Mouse (Mus musculus): Measurements from ENCODE around the gene Egfl8. TPM values are rescaled to one million over a fixed set of nuclear protein-coding genes. Genes with fewer than 3 reads are reported as not detected.

The Egfl8 gene
- polyA plus RNA-seq, 1 experiment, result 1.1 TPM

DNA sequence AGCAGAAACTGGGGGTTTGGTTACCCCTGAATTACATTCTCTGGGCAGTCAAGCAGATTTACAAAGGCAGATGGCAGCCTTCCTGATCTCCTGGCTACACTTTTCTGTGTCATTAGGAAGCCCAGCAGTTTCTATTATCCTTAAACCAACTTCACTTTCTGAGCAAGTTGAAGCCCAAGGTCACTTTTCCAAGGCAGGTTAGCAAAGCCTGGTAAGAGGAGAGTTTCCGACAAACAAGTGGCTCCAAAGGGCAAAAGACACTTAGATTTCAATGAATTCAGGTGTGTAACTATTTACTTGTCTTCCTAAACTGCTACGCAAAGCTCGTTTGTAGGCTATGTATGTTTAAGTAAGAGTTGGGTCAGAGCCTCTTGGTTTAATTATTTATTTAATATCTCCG, 27.6 kb upstream of the Egfl8 start:
- no peak overlapping the region for H3K27ac ChIP-seq (ENCODE audit: insufficient read depth, low read length)
- no peak overlapping the region for H3K9ac ChIP-seq (ENCODE audit: low read depth, poor library complexity, severe bottlenecking)
- no peaks in the 10 kb centered on the region for H3K4me1 ChIP-seq (ENCODE audit: control insufficient read depth, insufficient read depth, low read length)
- TF ChIP-seq EP300 (IDR thresholded peaks at IDR 0.05; ENCODE audit: insufficient read depth, low read depth, low read length), result no peak
- TF ChIP-seq POLR2A (IDR thresholded peaks at IDR 0.05; ENCODE audit: insufficient read depth, low read length), result no peak
- H3K9me3 ChIP-seq (replicated peaks; ENCODE audit: control insufficient read depth, insufficient read depth, low read length, poor library complexity, severe bottlenecking), result no peaks in the 10 kb centered on the region
- no peaks in the 10 kb centered on the region for H3K36me3 ChIP-seq (ENCODE audit: control insufficient read depth, insufficient read depth, low read length, poor library complexity, severe bottlenecking)
- no peak overlapping the region for H3K4me3 ChIP-seq (ENCODE audit: low read depth, low read length)
- no peaks in the 10 kb centered on the region for H3K27me3 ChIP-seq (ENCODE audit: control insufficient read depth, insufficient read depth, low read length, poor library complexity, severe bottlenecking)

DNA sequence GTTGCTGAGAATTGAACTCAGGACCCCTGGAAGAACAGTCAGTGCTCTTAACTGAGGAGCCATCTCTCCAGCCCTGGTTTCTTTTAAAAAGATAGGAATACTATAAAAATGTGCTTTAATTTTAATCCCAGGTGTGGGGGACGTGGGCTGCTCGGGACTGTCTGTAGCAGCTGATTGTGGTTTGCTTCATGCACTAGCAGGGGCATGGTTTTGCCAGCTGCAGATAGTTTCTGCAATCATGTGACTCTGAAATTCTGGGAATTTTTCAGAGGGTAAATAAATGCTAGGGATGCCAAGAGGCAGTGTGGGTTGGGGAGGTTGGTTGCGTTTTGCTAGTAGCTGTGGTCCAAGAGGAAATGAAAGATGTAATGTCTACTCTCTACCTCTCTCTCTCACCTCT, 26.2 kb upstream of the Egfl8 start:
- TF ChIP-seq POLR2A (IDR thresholded peaks at IDR 0.05; ENCODE audit: insufficient read depth, low read length), result no peak
- TF ChIP-seq EP300 (IDR thresholded peaks at IDR 0.05; ENCODE audit: insufficient read depth, low read depth, low read length), result no peak
- Histone ChIP-seq H3K9me3 (replicated peaks; ENCODE audit: control insufficient read depth, insufficient read depth, low read length, poor library complexity, severe bottlenecking) (no peaks in the 10 kb centered on the region), H3K36me3 (ENCODE audit: control insufficient read depth, insufficient read depth, low read length, poor library complexity, severe bottlenecking) (no peaks in the 10 kb centered on the region), H3K4me1 (ENCODE audit: control insufficient read depth, insufficient read depth, low read length) (no peaks in the 10 kb centered on the region), H3K4me3 (ENCODE audit: low read depth, low read length) (no peak overlapping the region), H3K9ac (ENCODE audit: low read depth, poor library complexity, severe bottlenecking) (no peak overlapping the region), H3K27ac (ENCODE audit: insufficient read depth, low read length) (no peak overlapping the region), H3K27me3 (ENCODE audit: control insufficient read depth, insufficient read depth, low read length, poor library complexity, severe bottlenecking) (no peaks in the 10 kb centered on the region)

DNA sequence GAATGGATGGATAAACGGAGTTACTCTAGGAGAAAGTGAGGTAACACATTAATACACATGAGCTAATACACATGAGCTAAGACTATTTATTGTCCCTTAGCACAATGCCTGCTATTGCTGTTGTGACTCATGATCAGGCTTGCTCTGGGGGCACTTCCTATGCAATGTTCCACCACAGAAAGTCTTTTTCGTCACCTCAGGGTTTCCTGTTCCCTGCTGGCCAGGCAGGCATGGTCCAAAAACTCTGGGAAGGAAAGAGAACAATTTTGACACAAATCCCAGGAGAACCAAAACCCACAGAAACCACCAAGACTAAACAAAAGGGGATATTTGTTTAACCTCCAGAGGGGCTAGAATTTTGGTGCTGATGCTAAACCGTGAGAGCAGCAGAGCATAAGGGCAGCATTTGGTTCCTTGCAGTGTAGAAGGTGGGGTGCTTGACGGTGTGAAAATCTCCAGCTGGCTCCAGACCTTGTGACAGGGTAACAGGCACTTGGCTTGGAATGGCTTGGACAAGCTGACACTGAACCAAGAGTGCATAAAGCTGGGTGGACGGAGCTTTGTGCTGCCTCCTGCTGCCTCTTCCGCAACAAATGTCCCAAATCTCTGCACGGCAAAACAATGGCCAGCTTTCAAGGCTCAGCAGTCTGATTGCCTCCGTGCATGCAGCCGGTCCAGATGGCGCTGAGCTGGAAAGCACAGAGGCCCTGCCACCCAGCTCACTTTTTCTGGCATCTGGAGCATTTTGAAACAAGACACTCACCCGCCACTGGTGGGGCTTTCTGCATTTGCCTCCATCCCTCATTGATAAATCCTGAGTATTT, 25.2 kb upstream of the Egfl8 start:
- Histone ChIP-seq H3K4me1 (ENCODE audit: control insufficient read depth, insufficient read depth, low read length) (no peaks in the 10 kb centered on the region), H3K9me3 (replicated peaks; ENCODE audit: control insufficient read depth, insufficient read depth, low read length, poor library complexity, severe bottlenecking) (no peaks in the 10 kb centered on the region), H3K27me3 (ENCODE audit: control insufficient read depth, insufficient read depth, low read length, poor library complexity, severe bottlenecking) (no peaks in the 10 kb centered on the region), H3K9ac (ENCODE audit: low read depth, poor library complexity, severe bottlenecking) (no peak overlapping the region), H3K27ac (ENCODE audit: insufficient read depth, low read length) (no peak overlapping the region), H3K36me3 (ENCODE audit: control insufficient read depth, insufficient read depth, low read length, poor library complexity, severe bottlenecking) (no peaks in the 10 kb centered on the region), H3K4me3 (ENCODE audit: low read depth, low read length) (no peak overlapping the region)
- TF ChIP-seq EP300 (IDR thresholded peaks at IDR 0.05; ENCODE audit: insufficient read depth, low read depth, low read length) (no peak), CTCF (IDR thresholded peaks at IDR 0.05; ENCODE audit: low read depth, low read length) (no peak), POLR2A (IDR thresholded peaks at IDR 0.05; ENCODE audit: insufficient read depth, low read length) (no peak)

DNA sequence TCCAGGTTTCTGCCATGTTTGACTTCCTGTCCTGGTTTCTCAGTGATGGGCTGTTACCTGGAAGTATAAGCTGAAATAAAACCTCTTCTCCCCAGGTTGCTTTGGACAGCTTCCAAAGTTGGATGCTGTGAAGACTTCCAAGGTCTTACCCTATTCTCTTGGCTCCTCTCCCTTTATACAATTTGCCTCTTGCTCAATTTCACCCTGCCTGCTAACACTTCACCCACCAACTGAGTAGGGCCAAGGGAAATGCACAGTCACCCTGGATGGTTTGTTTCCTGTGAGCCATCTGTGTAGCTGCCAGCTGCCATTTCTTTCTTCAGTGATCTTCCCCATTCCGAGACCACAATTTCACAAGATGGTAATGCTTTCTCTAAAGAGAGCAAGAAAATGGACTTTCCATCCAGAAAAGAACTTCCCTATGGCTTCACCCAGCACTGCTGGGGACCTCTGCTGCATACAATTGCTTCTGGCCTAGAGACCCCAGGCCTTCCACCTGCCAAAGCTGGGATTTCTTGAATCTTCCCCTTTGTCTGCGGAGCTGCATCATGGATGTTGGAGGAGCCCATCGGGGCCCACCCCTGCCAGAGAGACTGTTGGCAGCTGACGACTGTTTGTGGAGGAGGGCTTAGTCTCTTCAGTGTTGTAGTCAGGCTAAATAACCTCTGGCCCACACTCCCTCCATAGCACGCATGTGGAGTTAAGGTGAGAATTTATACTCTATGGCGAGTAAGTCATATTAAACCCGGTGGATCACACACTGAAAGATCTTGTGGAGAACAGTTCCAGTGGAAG, 23.9 kb upstream of the Egfl8 start:
- H3K9ac ChIP-seq (ENCODE audit: low read depth, poor library complexity, severe bottlenecking), result no peak overlapping the region
- no peaks in the 10 kb centered on the region for H3K27me3 ChIP-seq (ENCODE audit: control insufficient read depth, insufficient read depth, low read length, poor library complexity, severe bottlenecking)
- H3K4me3 ChIP-seq (ENCODE audit: low read depth, low read length), result no peak overlapping the region
- H3K4me1 ChIP-seq (ENCODE audit: control insufficient read depth, insufficient read depth, low read length), result no peaks in the 10 kb centered on the region
- H3K27ac ChIP-seq (ENCODE audit: insufficient read depth, low read length), result no peak overlapping the region
- TF ChIP-seq POLR2A (IDR thresholded peaks at IDR 0.05; ENCODE audit: insufficient read depth, low read length) (no peak), CTCF (IDR thresholded peaks at IDR 0.05; ENCODE audit: low read depth, low read length) (no peak), EP300 (IDR thresholded peaks at IDR 0.05; ENCODE audit: insufficient read depth, low read depth, low read length) (no peak)
- no peaks in the 10 kb centered on the region for H3K9me3 ChIP-seq (replicated peaks; ENCODE audit: control insufficient read depth, insufficient read depth, low read length, poor library complexity, severe bottlenecking)
- H3K36me3 ChIP-seq (ENCODE audit: control insufficient read depth, insufficient read depth, low read length, poor library complexity, severe bottlenecking), result no peaks in the 10 kb centered on the region

DNA sequence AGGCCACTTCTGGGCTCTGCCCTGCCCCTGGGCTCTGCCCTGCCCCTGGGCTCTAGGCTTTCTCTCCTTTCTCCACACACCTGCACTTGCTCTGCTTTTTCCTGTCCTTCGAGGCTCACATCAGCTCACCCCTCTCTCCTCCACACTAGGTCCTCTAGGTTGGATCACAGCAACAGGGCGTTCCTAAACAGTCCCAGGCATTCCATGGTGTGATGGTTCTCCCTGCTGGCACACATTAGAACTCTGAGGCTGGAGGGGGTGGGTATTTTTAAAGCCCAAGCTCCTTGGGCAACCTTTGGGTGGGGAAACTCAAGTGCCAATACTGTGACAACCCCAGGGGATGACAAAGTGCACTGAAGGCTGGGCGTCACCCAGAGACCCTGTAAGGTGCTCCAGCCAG, 21.7 kb upstream of the Egfl8 start:
- Histone ChIP-seq H3K9me3 (replicated peaks; ENCODE audit: control insufficient read depth, insufficient read depth, low read length, poor library complexity, severe bottlenecking) (no peaks in the 10 kb centered on the region), H3K27ac (ENCODE audit: insufficient read depth, low read length) (no peak overlapping the region), H3K36me3 (ENCODE audit: control insufficient read depth, insufficient read depth, low read length, poor library complexity, severe bottlenecking) (no peaks in the 10 kb centered on the region), H3K4me1 (ENCODE audit: control insufficient read depth, insufficient read depth, low read length) (no peaks in the 10 kb centered on the region), H3K27me3 (ENCODE audit: control insufficient read depth, insufficient read depth, low read length, poor library complexity, severe bottlenecking) (no peaks in the 10 kb centered on the region), H3K9ac (ENCODE audit: low read depth, poor library complexity, severe bottlenecking) (no peak overlapping the region), H3K4me3 (ENCODE audit: low read depth, low read length) (no peak overlapping the region)
- no peak for TF ChIP-seq EP300 (IDR thresholded peaks at IDR 0.05; ENCODE audit: insufficient read depth, low read depth, low read length)
- TF ChIP-seq POLR2A (IDR thresholded peaks at IDR 0.05; ENCODE audit: insufficient read depth, low read length), result no peak
- no peak for TF ChIP-seq CTCF (IDR thresholded peaks at IDR 0.05; ENCODE audit: low read depth, low read length)

DNA sequence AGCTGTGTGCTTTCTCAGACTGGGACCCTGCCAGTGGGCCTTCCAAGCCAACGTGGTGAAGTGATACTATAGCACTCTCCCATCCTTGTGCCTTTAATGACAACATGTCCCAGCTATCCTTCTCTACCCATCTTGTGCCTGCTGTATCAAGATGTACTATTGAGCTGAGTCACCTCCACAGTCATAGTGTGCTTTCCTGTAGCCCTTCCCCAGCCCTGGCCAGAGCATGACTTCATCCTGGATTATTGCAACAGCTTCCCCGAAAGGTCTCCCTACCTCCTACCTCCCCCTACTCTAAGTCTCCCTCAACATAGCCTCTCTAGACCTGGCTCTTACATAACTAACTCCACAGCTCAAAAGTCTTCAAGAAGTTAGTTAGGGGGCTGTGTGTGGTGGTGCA, 19.9 kb upstream of the Egfl8 start:
- Histone ChIP-seq H3K36me3 (ENCODE audit: control insufficient read depth, insufficient read depth, low read length, poor library complexity, severe bottlenecking) (no peaks in the 10 kb centered on the region), H3K4me1 (ENCODE audit: control insufficient read depth, insufficient read depth, low read length) (no peaks in the 10 kb centered on the region), H3K27me3 (ENCODE audit: control insufficient read depth, insufficient read depth, low read length, poor library complexity, severe bottlenecking) (peaks cover 2% of the 10 kb centered on the region; the same call in 1 of the 2 replicates), H3K27ac (ENCODE audit: insufficient read depth, low read length) (no peak overlapping the region), H3K9me3 (replicated peaks; ENCODE audit: control insufficient read depth, insufficient read depth, low read length, poor library complexity, severe bottlenecking) (no peaks in the 10 kb centered on the region), H3K9ac (ENCODE audit: low read depth, poor library complexity, severe bottlenecking) (no peak overlapping the region), H3K4me3 (ENCODE audit: low read depth, low read length) (no peak overlapping the region)
- no peak for TF ChIP-seq CTCF (IDR thresholded peaks at IDR 0.05; ENCODE audit: low read depth, low read length)
- no peak for TF ChIP-seq EP300 (IDR thresholded peaks at IDR 0.05; ENCODE audit: insufficient read depth, low read depth, low read length)
- TF ChIP-seq POLR2A (IDR thresholded peaks at IDR 0.05; ENCODE audit: insufficient read depth, low read length), result no peak
